Mouse (Mus musculus): ENCODE measurements around the gene Limch1.

DNA sequence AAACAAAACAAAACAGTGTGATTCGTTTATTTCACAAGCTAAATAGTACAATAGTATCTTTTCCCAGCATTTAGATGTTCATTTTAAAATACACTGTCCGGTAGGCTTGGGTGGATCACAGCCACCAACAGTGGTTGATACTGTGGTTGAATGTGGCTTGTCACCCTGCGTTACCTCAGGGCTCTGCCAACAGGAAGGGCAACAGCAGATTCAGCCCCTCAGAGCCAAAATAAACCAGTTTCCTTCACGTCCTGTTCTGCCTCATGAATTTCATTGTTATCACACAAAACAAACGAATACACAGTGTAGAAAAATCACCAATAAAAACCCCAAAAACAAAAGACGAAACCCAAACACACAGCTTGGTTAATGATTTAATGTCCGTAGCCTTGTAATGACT is 102.5 kb downstream of the Limch1 start:
- no peak for TF ChIP-seq CTCF (IDR thresholded peaks at IDR 0.05; ENCODE audit: low read depth, low read length)
- no peak for TF ChIP-seq POLR2A (IDR thresholded peaks at IDR 0.05; ENCODE audit: borderline replicate concordance, low read depth, low read length)

Data from bone marrow macrophage, adult 2 months (primary cell).